Mouse (Mus musculus): Measurements from ENCODE around the gene Ffar4.

GRCm38 (mm10) chr19:38073226-38073625 is 23.6 kb upstream of the Ffar4 start:
- TF ChIP-seq GATA1 (IDR thresholded peaks at IDR 0.05; ENCODE audit: low read length) (no peak), TAL1 (IDR thresholded peaks at IDR 0.05; ENCODE audit: low read length) (no peak)

All from erythroblast, embryonic 14.5 days (primary cell).